Mouse (Mus musculus): Measurements from ENCODE around the gene Hax1.

- TF ChIP-seq CTCF (IDR thresholded peaks at IDR 0.05; ENCODE audit: extremely low read depth, insufficient read depth, insufficient read length, insufficient replicate concordance) = no peak
- TF ChIP-seq POLR2A (IDR thresholded peaks at IDR 0.05; ENCODE audit: low read depth, low read length) = no peak
Measured at GRCm38 (mm10) chr3:90036263-90036662, 37.7 kb upstream of the Hax1 start.
